Mouse (Mus musculus): ENCODE measurements around the gene Snrk. TPM values are rescaled to one million over a fixed set of nuclear protein-coding genes. Genes with fewer than 3 reads are reported as not detected.

The Snrk gene
- total RNA-seq, 2 experiments from 2014 or later: 43.2 to 63.0 TPM

Other genes starting within 250 kb of the Snrk start
- gene Ackr2, start 218.9 kb upstream of the Snrk start, total RNA-seq (2021): 1 to 10 TPM; 1.9 to 2.0 TPM
- gene Cyp8b1, start 201.0 kb upstream of the Snrk start, total RNA-seq (2021): not detected
- gene Fam198a, start 166.3 kb upstream of the Snrk start, total RNA-seq (2021): 1 to 10 TPM; 1.3 to 1.6 TPM
- gene Pomgnt2, start 120.2 kb upstream of the Snrk start, total RNA-seq (2021): 10 to 100 TPM in 1 of 2 experiments, 1 to 10 TPM in 1; 8.9 to 10.0 TPM
- 10 to 100 TPM; 36.6 to 43.5 TPM for gene Ano10, start 177.2 kb downstream of the Snrk start, total RNA-seq (2021)
- 10 to 100 TPM; 31.7 to 43.5 TPM for gene Abhd5, start 234.3 kb downstream of the Snrk start, total RNA-seq (2021)